Mouse (Mus musculus) ES-E14 (cell line): Measurements from ENCODE around the gene Unc13b.

Experiments
- HCFC1 ChIP-seq: IDR thresholded peaks from 2 replicates; pipeline ENCODE4 v1.6.1; 2012; ENCODE audit warnings: low read length, inconsistent platforms, borderline replicate concordance; ENCODE audit not compliant: insufficient read depth
- ZC3H11A ChIP-seq: IDR thresholded peaks from 2 replicates; pipeline ENCODE4 v1.6.1; 2012; ENCODE audit warnings: low read depth, mild to moderate bottlenecking, inconsistent platforms, low read length, borderline replicate concordance

GRCm38 (mm10) chr4:43232985-43233384, 174.2 kb downstream of the Unc13b start:
- TF ChIP-seq HCFC1 (no peak), ZC3H11A (no peak)
